Mouse (Mus musculus) lung, postnatal 0 days (tissue): ENCODE data around the gene Mettl22. TPM values are rescaled to one million over a fixed set of nuclear protein-coding genes. Genes with fewer than 3 reads are reported as not detected.

Source experiments
- ATAC-seq: fragments of 200-750 bp; cut with Nextera tagmentation; 2 replicates; pipeline ENCODE4 v1.8.0; 2017; ENCODE audit warnings: moderate library complexity
- DNase-seq: peaks from one replicate; pipeline ENCODE4 v3.0.0-alpha.2; 2016; ENCODE audit warnings: low spot score
- H3K27ac ChIP-seq: fragments of 300-500 bp; sonication (generic); 2 replicates; pipeline ENCODE4 v1.5.1; 2014; ENCODE audit warnings: antibody characterized with exemption, mild to moderate bottlenecking, low read length, mixed read lengths
- H3K27me3 ChIP-seq: fragments of 300-500 bp; sonication (generic); replicated peaks from 2 replicates; pipeline ENCODE4 v1.6.1; 2014; ENCODE audit warnings: low read length, mixed read lengths; ENCODE audit not compliant: insufficient read depth
- H3K36me3 ChIP-seq: fragments of 300-500 bp; sonication (generic); 2 replicates; pipeline ENCODE4 v1.6.1; 2014; ENCODE audit warnings: low read length, mixed read lengths; ENCODE audit not compliant: insufficient read depth
- H3K4me1 ChIP-seq: fragments of 300-500 bp; sonication (generic); 2 replicates; pipeline ENCODE4 v1.6.1; 2014; ENCODE audit warnings: antibody characterized with exemption, low read depth, low read length, mixed read lengths; ENCODE audit not compliant: insufficient read depth
- H3K4me2 ChIP-seq: fragments of 300-500 bp; sonication (generic); replicated peaks from 2 replicates; pipeline ENCODE4 v1.6.1; 2014; ENCODE audit warnings: low read depth, mild to moderate bottlenecking, low read length, moderate library complexity, mixed read lengths
- H3K4me3 ChIP-seq: fragments of 300-500 bp; sonication (generic); 2 replicates; pipeline ENCODE4 v1.5.1; 2014; ENCODE audit warnings: low read depth, low read length
- H3K9ac ChIP-seq: fragments of 300-500 bp; sonication (generic); replicated peaks from 2 replicates; pipeline ENCODE4 v1.6.1; 2014; ENCODE audit warnings: low read depth, mild to moderate bottlenecking
- H3K9me3 ChIP-seq: fragments of 300-500 bp; sonication (generic); 2 replicates; pipeline ENCODE4 v1.6.1; 2016; ENCODE audit warnings: low read length, mixed read lengths
- CTCF ChIP-seq: IDR thresholded peaks from 2 replicates; pipeline ENCODE4 v1.5.1; 2016; ENCODE audit warnings: antibody characterized with exemption, mild to moderate bottlenecking
- EP300 ChIP-seq: IDR thresholded peaks from 2 replicates; pipeline ENCODE4 v1.6.1; 2016; ENCODE audit warnings: antibody characterized with exemption, mild to moderate bottlenecking, control low read depth
- WGBS: fragments of 180-500 bp; shearing (Covaris S2); extraction: QIAGEN DNeasy Blood & Tissue Kit; methylation state at CpG from one replicate; pipeline ENCODE4 v1.1.7; 2014; 5-methylcytosine and 5-hydroxymethylcytosine counted together
- polyA plus RNA-seq: library from polyadenylated mRNA; unstranded; fragments of >200 nt; fragmentation: Nextera tagmentation; extraction: Ambion mirVana; gene quantifications from 2 replicates; pipeline ENCODE4 v1.2.1, GENCODE M21; 2015

Mettl22 gene
- polyA plus RNA-seq, 1 experiment from 2014 or later = 11.5 TPM

GRCm38 (mm10) chr16:8535411-8535810 lies 64.8 kb downstream of the Mettl22 start:
- H3K4me1 ChIP-seq = no peaks in the 10 kb centered on the region
- WGBS = 83% methylated on average over 6 of the region's 6 CpGs
- H3K9ac ChIP-seq = no peak overlapping the region
- no peak overlapping the region for H3K4me3 ChIP-seq
- no peaks in the 10 kb centered on the region for H3K36me3 ChIP-seq
- ATAC-seq (no peak), DNase-seq (no peak)
- H3K27me3 ChIP-seq = no peaks in the 10 kb centered on the region
- TF ChIP-seq CTCF (no peak), EP300 (no peak)
- no peak overlapping the region for H3K4me2 ChIP-seq
- H3K9me3 ChIP-seq = no peaks in the 10 kb centered on the region
- no peak overlapping the region for H3K27ac ChIP-seq

DNA sequence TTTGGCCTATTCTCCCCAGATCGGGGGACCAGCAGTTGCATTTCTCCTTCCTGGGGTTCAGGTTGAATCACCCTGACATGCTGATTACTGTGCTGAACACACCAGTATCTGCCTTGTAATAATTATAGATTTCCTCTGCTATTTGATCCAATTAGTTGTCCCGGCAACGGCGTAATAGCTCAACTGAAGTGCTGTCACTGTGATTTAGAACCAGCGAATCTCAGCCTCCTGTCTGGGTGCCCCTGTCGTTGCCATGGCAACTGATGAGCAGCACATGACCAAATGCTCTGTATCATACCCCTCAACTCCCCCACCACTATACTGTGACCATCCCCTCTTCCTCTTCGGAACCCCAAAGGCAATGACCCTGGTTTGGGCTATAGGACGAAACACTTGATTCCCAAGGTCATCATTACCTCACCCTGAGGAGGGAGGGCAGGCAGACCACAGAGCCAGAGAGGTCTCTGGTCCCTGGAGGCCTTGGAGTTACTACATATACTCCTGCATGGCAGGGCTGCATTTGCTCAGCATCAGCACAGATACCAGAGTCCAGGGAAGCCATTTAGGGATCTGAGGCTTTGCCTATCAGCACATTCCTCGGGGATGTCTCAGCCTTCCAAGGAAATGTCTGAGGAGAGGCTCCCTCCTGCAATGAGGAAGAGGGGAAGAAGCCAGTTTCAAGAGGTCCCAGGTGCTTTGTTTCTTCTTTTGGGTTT lies 68.7 kb downstream of the Mettl22 start:
- Histone ChIP-seq H3K36me3 (no peaks in the 10 kb centered on the region), H3K27ac (no peak overlapping the region), H3K9ac (no peak overlapping the region), H3K4me3 (no peak overlapping the region), H3K4me2 (no peak overlapping the region), H3K9me3 (no peaks in the 10 kb centered on the region), H3K27me3 (no peaks in the 10 kb centered on the region), H3K4me1 (no peaks in the 10 kb centered on the region)
- 55% methylated on average over 9 of the region's 9 CpGs for WGBS
- TF ChIP-seq EP300 (no peak), CTCF (no peak)
- no peak for ATAC-seq
- no peak for DNase-seq

Other genes starting within 250 kb of the Mettl22 start
- not detected in 2 replicates for gene Tmem114, start 45.7 kb upstream of the Mettl22 start, polyA plus RNA-seq
- gene Abat, start 42.6 kb downstream of the Mettl22 start, polyA plus RNA-seq = 4.2 and 5.2 TPM in 2 replicates
- gene Pmm2, start 166.9 kb downstream of the Mettl22 start, polyA plus RNA-seq = 38.0 and 40.2 TPM in 2 replicates
- gene Tmem186, start 166.9 kb downstream of the Mettl22 start, polyA plus RNA-seq = 8.2 and 8.7 TPM in 2 replicates
- 86.9 and 97.1 TPM in 2 replicates for gene Carhsp1, start 201.4 kb downstream of the Mettl22 start, polyA plus RNA-seq
- gene Gm5767, start 210.0 kb downstream of the Mettl22 start, polyA plus RNA-seq = not detected in 2 replicates